In the genomic region with DNA sequence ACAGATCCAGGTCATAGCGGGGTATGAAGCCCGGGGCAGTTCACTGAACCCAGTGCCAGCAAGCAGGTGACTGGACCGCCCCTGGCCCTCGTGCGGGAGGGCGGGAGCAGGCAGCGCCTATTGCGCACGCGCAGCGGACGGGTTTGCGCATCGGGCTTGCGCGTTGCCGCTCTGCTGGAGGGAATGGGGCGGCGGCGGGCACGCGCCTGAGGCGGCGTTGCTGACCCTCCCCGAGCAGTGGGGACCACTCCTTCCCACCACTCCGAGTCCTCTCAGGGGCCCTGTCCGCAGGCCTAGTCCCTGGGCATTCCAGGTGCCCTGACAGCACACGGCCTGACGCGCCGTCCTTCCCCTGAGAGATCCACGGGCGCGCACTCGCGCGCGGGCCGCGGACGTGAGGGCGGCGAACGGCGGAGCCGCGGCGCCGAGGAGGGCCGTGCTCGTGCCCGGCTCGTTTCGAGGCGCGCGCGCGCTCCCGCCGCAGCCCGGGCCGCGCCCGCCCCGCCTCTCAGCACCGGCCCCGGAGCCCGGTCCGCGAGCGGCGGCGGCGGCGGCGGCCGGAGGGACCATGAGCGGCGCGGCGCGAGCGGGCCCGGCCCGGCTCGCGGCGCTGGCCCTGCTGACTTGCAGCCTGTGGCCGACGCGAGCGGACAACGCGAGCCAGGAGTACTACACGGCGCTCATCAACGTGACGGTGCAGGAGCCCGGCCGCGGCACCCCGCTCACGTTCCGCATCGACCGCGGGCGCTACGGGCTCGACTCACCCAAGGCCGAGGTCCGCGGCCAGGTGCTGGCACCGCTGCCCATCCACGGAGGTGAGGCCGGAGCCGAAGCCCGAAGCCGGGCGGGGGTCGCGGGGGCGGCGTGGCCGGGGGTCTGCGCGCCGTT, we compare ENCODE assay signal across 8 mouse cellular contexts. TPM values are rescaled to one million over a fixed set of nuclear protein-coding genes. Genes with fewer than 3 reads are reported as not detected.
DNase-seq lines count a peak whose midpoint lies in the region; ATAC-seq lines count a peak whose summit lies in the region.

A gene (plus strand): TSS at position 514 of the 888 bp plus-strand sequence.

- peak within 1 kb of the TSS; percentile 98 for H3K27ac ChIP-seq in hindbrain, embryonic 14.5 days

- peak within 1 kb of the TSS; percentile 96 for H3K9ac ChIP-seq in hindbrain, embryonic 14.5 days

- peak within 1 kb of the TSS; percentile 68 for H3K4me3 ChIP-seq in hindbrain, embryonic 14.5 days (replicated peaks; ENCODE audit: low read length)

- peaks cover 35% of the 10 kb centered on the region for H3K4me1 ChIP-seq in hindbrain, embryonic 14.5 days (replicated peaks; ENCODE audit: control insufficient read depth, insufficient read depth, low read length)

- H3K9me3 ChIP-seq in hindbrain, embryonic 14.5 days (ENCODE audit: control insufficient read depth, low read length): no peaks in the 10 kb centered on the region

- DNase-seq in WW6 (ENCODE audit: low read depth, low spot score): peak; percentile 82
- DNase-seq in cerebellum, postnatal 36 days: peak; percentile 97
- peak; percentile 97 to 98 for DNase-seq in frontal cortex, postnatal 36 days (ENCODE audit: low spot score in 2 of 2)
- DNase-seq in hindbrain, embryonic 14.5 days (ENCODE audit: low spot score): peak; percentile 98
- DNase-seq in layer of hippocampus, postnatal 25 days (ENCODE audit: extremely low spot score in 1 of 2, low spot score in 1 of 2): peak; percentile 94 to 98
- DNase-seq in lung, postnatal 14 days: peak; percentile 96
- peak; percentile 86 for DNase-seq in retina, adult 2 months (ENCODE audit: low read depth, low spot score)
- peak; percentile 95 for DNase-seq in thymus, postnatal 25 days

- no peaks in the 10 kb centered on the region for H3K27me3 ChIP-seq in hindbrain, embryonic 14.5 days (ENCODE audit: control insufficient read depth, insufficient read depth, low read length)

- peak; percentile 88 for ATAC-seq in hindbrain, embryonic 14.5 days (ENCODE audit: low FRiP score)

- WGBS in hindbrain, embryonic 14.5 days: 1% methylated on average over 107 of the region's 129 CpGs

- H3K4me2 ChIP-seq in hindbrain, embryonic 14.5 days (replicated peaks): peak within 1 kb of the TSS; percentile 76

- H3K36me3 ChIP-seq in hindbrain, embryonic 14.5 days (replicated peaks; ENCODE audit: control insufficient read depth, insufficient read depth): no peaks in the 10 kb centered on the region

RNA-seq across cellular contexts. Expression of the gene that starts here (rescaled TPM):
- 72.0 and 78.1 TPM in 2 replicates for polyA plus RNA-seq in hindbrain, embryonic 14.5 days (2014; fragmentation: Nextera tagmentation; extraction: Ambion mirVana)
- total RNA-seq in layer of hippocampus, postnatal 25 days (2021): 10 to 100 TPM; 80.3 to 81.6 TPM

Comparison
In these comparisons a context has a peak if more than half of its experiments do, and no peak if none do; other contexts are left out.
1. Peak in every context shown above with its lines: DNase-seq, ATAC-seq, H3K4me3 ChIP-seq and H3K27ac ChIP-seq.